Mouse (Mus musculus) MEL (cell line): ENCODE results near the gene Wnt1.

Experiments used
- BHLHE40 ChIP-seq: IDR thresholded peaks from 2 replicates; pipeline ENCODE4 v1.6.1; 2012; ENCODE audit warnings: low read depth, mild to moderate bottlenecking, inconsistent platforms, low read length, improper control_type of control experiment, borderline replicate concordance
- CHD2 ChIP-seq: IDR thresholded peaks from 2 replicates; pipeline ENCODE4 v1.6.1; 2011; ENCODE audit warnings: low read length, improper control_type of control experiment
- CTCF ChIP-seq, 3 experiments: IDR thresholded peaks in 2 of 3; conservative IDR thresholded peaks in 1 of 3; 2 replicates each; pipeline ENCODE4 v1.5.1; 2011 to 2012; ENCODE audit warnings: low read length in 3 of 3, low read depth in 2 of 3, mild to moderate bottlenecking in 2 of 3, improper control_type of control experiment in 1 of 3, inconsistent platforms in 1 of 3, mixed read lengths in 1 of 3, moderate library complexity in 1 of 3; ENCODE audit not compliant: control insufficient read depth in 1 of 3, insufficient read depth in 1 of 3, poor library complexity in 1 of 3, severe bottlenecking in 1 of 3
- HCFC1 ChIP-seq: IDR thresholded peaks from 2 replicates; pipeline ENCODE4 v1.6.1; 2012; ENCODE audit warnings: low read depth, mild to moderate bottlenecking, inconsistent platforms, low read length, improper control_type of control experiment, moderate library complexity
- MXI1 ChIP-seq: IDR thresholded peaks from 2 replicates; pipeline ENCODE4 v1.6.1; 2011; ENCODE audit warnings: mild to moderate bottlenecking, low read depth, low read length, improper control_type of control experiment
- POLR2AphosphoS5 ChIP-seq: IDR thresholded peaks from 2 replicates; pipeline ENCODE4 v1.6.1; 2012; ENCODE audit warnings: low read depth, borderline replicate concordance, mild to moderate bottlenecking, inconsistent platforms, low read length, moderate library complexity, mixed read lengths

DNA sequence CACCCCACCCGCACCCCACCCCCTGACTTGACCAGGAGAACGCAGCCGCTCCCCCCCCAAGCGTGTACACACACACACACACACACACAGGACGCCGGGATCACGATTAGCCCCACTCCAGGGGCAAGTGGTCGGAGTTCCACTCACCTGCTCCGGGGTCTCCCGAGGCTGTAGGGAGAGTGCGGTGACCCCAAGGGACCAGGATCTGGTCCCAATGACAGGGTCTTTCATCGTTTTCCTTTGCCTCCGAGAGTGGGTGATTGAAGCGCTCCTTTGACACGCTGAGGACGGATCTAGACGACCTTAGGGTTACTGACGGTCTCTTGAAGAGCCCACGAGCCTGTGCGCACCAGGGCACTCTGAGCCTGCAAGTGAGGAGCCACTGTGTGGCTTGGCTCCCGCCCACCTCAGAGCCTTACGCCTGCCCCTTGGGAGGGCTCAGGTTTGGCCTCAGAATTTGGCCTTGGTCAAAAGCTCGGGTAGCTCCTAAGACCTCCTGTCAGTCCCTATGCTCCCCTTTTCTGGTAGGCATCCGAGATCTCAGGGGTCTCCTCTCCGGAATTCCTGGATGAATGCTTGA lies 11.4 kb upstream of the Wnt1 start:
- TF ChIP-seq POLR2AphosphoS5 (no peak), CTCF (IDR thresholded peaks at IDR 0.05 in 2 of 3, conservative IDR thresholded peaks at IDR 0.05 in 1 of 3; ENCODE audit: control insufficient read depth in 1 of 3, insufficient read depth in 1 of 3, low read depth in 2 of 3, low read length in 3 of 3, poor library complexity in 1 of 3, severe bottlenecking in 1 of 3) (no peak), BHLHE40 (no peak), CHD2 (no peak), MXI1 (no peak), HCFC1 (no peak)
